Mouse (Mus musculus): ENCODE data around the gene Jmjd6. TPM values are rescaled to one million over a fixed set of nuclear protein-coding genes. Genes with fewer than 3 reads are reported as not detected.
"Not testable (repeated sequence)": the region's sequence is repeated elsewhere in the genome, so short reads cannot be mapped to it uniquely, and the experiment has no call there.

Gene Jmjd6
- polyA plus RNA-seq, 1 experiment from 2014 or later = 93.4 TPM

DNA sequence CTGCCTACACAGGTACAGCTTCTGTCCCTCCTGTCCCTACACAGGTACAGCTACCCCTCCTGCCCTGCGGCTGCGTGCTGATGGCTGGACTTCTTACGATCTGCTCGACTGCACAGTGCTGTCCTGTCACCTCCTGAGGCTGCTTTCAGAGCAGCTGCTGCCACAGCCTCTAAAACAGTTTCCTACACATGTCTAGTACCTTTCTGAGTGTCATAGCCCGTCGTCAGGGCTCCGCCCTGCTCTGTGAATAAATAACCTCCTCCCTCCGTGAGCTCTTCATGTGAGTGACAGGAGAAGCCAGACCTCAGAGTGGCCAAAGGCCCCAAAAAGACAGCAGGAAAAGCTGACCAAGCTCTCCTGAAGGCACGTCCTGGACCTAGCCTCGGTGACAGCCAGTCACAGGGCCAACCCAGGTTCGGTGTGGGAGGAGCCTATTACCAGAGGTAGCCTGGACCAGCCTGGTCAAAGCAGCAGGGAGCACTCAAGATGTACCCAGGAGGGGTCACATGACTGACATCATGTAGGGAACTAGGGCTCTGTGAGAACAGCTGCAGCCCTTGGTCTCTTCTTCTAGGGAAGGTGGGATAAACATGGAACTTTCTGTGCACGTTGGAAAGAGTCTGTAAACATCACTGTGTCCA is 22.8 kb upstream of the Jmjd6 start:
- 80% methylated on average over 12 of the region's 12 CpGs for WGBS
- peaks cover 77% of the 10 kb centered on the region for H3K36me3 ChIP-seq

GRCm38 (mm10) chr11:116864444-116864843 is 21.2 kb upstream of the Jmjd6 start:
- Histone ChIP-seq H3K9me3 (no peaks in the 10 kb centered on the region), H3K36me3 (peaks cover 84% of the 10 kb centered on the region), H3K27ac (no peak overlapping the region), H3K4me3 (no peak overlapping the region), H3K27me3 (ENCODE audit: insufficient read depth, poor library complexity, severe bottlenecking) (no peaks in the 10 kb centered on the region), H3K4me1 (replicated peaks) (no peaks in the 10 kb centered on the region)
- WGBS = 83% methylated on average over 10 of the region's 10 CpGs
- DNase-seq (ENCODE audit: low spot score) = no peak

More for the DNA sequence above, 22.8 kb upstream of the Jmjd6 start:
- no peaks in the 10 kb centered on the region for H3K9me3 ChIP-seq
- H3K4me1 ChIP-seq (replicated peaks) = no peaks in the 10 kb centered on the region
- no peak overlapping the region for H3K27ac ChIP-seq
- H3K27me3 ChIP-seq (ENCODE audit: insufficient read depth, poor library complexity, severe bottlenecking) = no peaks in the 10 kb centered on the region
- H3K4me3 ChIP-seq = no peak overlapping the region
- DNase-seq (ENCODE audit: low spot score) = no peak

DNA sequence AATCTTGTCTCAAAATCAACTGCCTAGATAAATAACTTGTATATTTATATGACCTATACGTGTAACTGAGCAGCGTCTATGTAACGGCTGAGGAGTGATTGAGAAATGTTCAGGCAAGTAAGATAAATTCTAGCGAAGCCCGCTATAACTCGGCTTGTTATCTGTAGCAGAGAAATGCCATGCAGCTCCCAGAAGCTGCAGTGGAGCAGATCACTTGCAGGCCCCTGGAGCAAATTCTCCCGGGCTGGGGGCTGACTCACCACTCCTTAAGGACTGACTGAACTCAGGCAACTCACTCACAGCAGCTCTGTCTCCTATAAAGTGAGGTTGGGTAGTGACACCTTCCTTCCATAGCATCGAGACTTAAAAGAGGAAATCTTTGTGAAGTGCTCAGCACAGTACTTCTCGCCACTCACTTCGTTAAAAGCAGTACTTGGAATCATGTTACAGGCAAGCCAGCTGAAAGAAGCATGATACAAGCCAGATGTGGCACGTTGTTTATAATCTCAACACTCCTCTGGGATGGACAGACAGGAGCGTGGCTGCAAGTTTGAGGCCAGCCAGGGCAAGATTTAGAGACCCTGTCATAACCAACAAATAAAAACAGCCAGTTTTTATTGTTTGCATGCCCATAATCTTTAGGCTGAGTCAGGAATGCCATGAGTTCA is 14.1 kb upstream of the Jmjd6 start:
- no peaks in the 10 kb centered on the region for H3K9me3 ChIP-seq
- no peak overlapping the region for H3K4me3 ChIP-seq
- H3K36me3 ChIP-seq = peaks cover 26% of the 10 kb centered on the region
- no peak overlapping the region for H3K27ac ChIP-seq
- DNase-seq (ENCODE audit: low spot score) = no peak
- peaks cover 16% of the 10 kb centered on the region for H3K4me1 ChIP-seq (replicated peaks)
- no peaks in the 10 kb centered on the region for H3K27me3 ChIP-seq (ENCODE audit: insufficient read depth, poor library complexity, severe bottlenecking)
- 76% methylated on average over 12 of the region's 12 CpGs for WGBS

- 47% methylated on average over 10 of the region's 10 CpGs for WGBS
- Histone ChIP-seq H3K4me3 (peak overlapping the region; percentile 89), H3K4me1 (replicated peaks) (peaks cover 28% of the 10 kb centered on the region), H3K36me3 (peaks cover 31% of the 10 kb centered on the region), H3K9me3 (no peaks in the 10 kb centered on the region), H3K27ac (peak overlapping the region; percentile 99), H3K27me3 (ENCODE audit: insufficient read depth, poor library complexity, severe bottlenecking) (no peaks in the 10 kb centered on the region)
- DNase-seq (ENCODE audit: low spot score) = no peak
Observed at GRCm38 (mm10) chr11:116854279-116854678, 11.0 kb upstream of the Jmjd6 start.

- peak overlapping the region; percentile 89 for H3K4me3 ChIP-seq
- peak; percentile 96 for DNase-seq (ENCODE audit: low spot score)
- no peaks in the 10 kb centered on the region for H3K27me3 ChIP-seq (ENCODE audit: insufficient read depth, poor library complexity, severe bottlenecking)
- H3K36me3 ChIP-seq = peaks cover 39% of the 10 kb centered on the region
- H3K27ac ChIP-seq = peak overlapping the region; percentile 99
- no peaks in the 10 kb centered on the region for H3K9me3 ChIP-seq
- H3K4me1 ChIP-seq (replicated peaks) = peaks cover 28% of the 10 kb centered on the region
- WGBS = under 1% methylated on average over 36 of the region's 36 CpGs
Observed at GRCm38 (mm10) chr11:116853512-116853928, 10.3 kb upstream of the Jmjd6 start.

DNA sequence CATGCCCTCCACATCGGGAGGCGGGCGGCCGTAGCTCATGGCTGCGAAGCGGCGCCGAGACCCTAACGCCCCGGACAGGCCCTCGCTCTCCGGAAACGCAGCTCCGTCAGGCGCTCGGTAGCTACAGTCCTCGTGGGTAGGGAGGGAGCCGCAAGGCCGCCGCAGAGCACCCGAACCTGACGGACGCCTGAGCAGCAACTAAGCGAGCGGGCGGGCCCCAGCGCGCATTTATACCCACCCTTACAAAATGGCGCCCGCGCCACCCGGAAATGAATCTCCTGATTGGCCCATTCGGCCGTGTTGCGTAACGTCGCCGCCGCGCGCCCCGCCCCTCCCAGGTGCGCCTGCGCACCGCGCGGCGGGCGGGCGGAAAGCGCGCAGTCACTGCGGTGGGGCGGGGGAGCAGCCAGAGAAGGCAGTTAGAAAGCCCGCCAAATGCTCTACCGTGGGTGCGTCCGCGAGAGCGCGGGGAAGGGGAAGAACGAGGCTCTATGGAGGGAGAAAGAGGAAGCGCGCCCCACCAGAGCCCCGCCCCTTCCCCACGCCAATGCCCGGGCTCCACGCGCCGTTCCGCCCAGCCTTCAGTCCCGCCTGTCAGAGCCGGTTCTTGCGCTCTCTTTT is 9.8 kb upstream of the Jmjd6 start, which contains the start of gene Srsf2:
Srsf2 (minus strand) TSS at position 204 of the 621 bp plus-strand sequence.
- Histone ChIP-seq H3K4me3 (peak within 1 kb of the TSS; percentile 89), H3K27ac (peak within 1 kb of the TSS; percentile 99), H3K9me3 (no peaks in the 10 kb centered on the region), H3K4me1 (replicated peaks) (peaks cover 28% of the 10 kb centered on the region), H3K27me3 (ENCODE audit: insufficient read depth, poor library complexity, severe bottlenecking) (no peaks in the 10 kb centered on the region), H3K36me3 (peaks cover 44% of the 10 kb centered on the region)
- DNase-seq (ENCODE audit: low spot score) = peak; percentile 98
- WGBS = under 1% methylated on average over 74 of the region's 74 CpGs

- H3K9me3 ChIP-seq = no peaks in the 10 kb centered on the region
- H3K27me3 ChIP-seq (ENCODE audit: insufficient read depth, poor library complexity, severe bottlenecking) = no peaks in the 10 kb centered on the region
- H3K4me3 ChIP-seq = peak within 1 kb of the TSS; percentile 89
- H3K36me3 ChIP-seq = peaks cover 50% of the 10 kb centered on the region
- peaks cover 28% of the 10 kb centered on the region for H3K4me1 ChIP-seq (replicated peaks)
- WGBS = under 1% methylated on average over 91 of the region's 91 CpGs
- DNase-seq (ENCODE audit: low spot score) = peak; percentile 70
- H3K27ac ChIP-seq = peak within 1 kb of the TSS; percentile 99
Observed at GRCm38 (mm10) chr11:116852291-116852890, 9.1 kb upstream of the Jmjd6 start, which contains the start of gene Mfsd11. Gene Mfsd11, plus strand, starts transcription at chr11:116852440.

DNA sequence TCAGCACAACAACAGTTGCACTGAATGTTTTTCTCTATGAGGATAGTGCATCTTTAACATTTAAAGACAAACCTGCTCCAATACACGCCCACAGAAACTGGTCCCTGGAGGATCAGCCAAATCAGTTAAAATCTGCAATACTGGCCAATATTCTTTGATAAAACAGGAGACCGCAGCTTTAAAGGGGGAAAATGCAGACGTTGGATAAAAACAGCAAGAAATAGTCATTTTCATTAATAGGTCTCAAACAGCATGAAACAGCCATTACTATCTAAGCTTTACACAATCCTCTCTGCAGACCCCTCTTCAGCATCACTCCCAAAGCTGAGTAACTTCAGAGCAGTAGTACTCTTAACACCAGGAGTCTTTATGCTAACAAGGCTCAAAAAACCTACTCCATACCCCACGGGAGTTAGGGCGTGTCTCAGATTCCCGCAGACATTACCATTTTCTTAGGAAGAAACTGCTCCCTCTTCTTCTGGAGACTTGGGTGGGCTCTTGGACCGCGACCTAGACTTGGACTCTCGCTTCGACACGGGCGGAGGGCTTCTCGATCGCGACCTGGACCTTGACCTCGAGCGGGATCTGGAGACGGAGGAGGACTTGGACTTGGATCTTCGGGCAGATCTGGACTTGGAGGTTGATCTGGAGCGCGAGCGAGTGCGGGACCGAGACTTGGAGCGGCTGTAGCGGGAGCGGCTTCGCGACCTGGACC is 8.5 kb upstream of the Jmjd6 start:
- peak overlapping the region; percentile 89 for H3K4me3 ChIP-seq
- peak overlapping the region; percentile 99 for H3K27ac ChIP-seq
- no peaks in the 10 kb centered on the region for H3K27me3 ChIP-seq (ENCODE audit: insufficient read depth, poor library complexity, severe bottlenecking)
- no peaks in the 10 kb centered on the region for H3K9me3 ChIP-seq
- H3K36me3 ChIP-seq = peaks cover 56% of the 10 kb centered on the region
- under 1% methylated on average over 29 of the region's 29 CpGs for WGBS
- DNase-seq (ENCODE audit: low spot score) = no peak
- H3K4me1 ChIP-seq (replicated peaks) = peaks cover 28% of the 10 kb centered on the region

- Histone ChIP-seq H3K4me1 (replicated peaks) (peaks cover 33% of the 10 kb centered on the region), H3K4me3 (peak overlapping the region; percentile 89), H3K36me3 (peaks cover 64% of the 10 kb centered on the region), H3K27me3 (ENCODE audit: insufficient read depth, poor library complexity, severe bottlenecking) (no peaks in the 10 kb centered on the region), H3K9me3 (no peaks in the 10 kb centered on the region), H3K27ac (peak overlapping the region; percentile 99; the same call in 1 of the 2 replicates)
- 54% methylated on average over 6 of the region's 6 CpGs for WGBS
- DNase-seq (ENCODE audit: low spot score) = no peak
Observed at GRCm38 (mm10) chr11:116850833-116851477, 7.7 kb upstream of the Jmjd6 start.

- Histone ChIP-seq H3K27ac (no peak overlapping the region), H3K4me3 (peak overlapping the region; percentile 89), H3K9me3 (no peaks in the 10 kb centered on the region), H3K4me1 (replicated peaks) (peaks cover 30% of the 10 kb centered on the region), H3K27me3 (ENCODE audit: insufficient read depth, poor library complexity, severe bottlenecking) (no peaks in the 10 kb centered on the region), H3K36me3 (peaks cover 64% of the 10 kb centered on the region)
- no peak for DNase-seq (ENCODE audit: low spot score)
- 79% methylated on average over 4 of the region's 4 CpGs for whole genome bisulfite sequencing
Observed at GRCm38 (mm10) chr11:116850085-116850484, 6.8 kb upstream of the Jmjd6 start.

DNA sequence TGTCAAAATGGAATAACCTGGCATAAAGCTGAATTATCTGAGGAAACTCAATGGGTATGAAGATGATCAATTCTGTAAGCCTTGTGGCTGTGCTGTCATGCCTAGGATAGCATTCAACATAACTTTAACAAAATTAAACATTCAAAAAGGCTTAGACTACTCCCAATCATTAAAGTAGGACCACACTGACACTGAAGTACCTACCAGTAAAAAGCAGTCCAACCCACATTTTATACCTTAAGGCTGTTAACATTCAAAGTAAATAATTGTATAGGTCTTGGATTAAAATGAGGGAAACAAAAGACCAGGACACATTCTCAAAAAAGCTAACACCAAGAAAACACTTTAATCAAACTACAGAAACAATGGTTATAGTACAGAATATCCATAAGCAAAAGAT is 6.3 kb upstream of the Jmjd6 start:
- peaks cover 28% of the 10 kb centered on the region for H3K4me1 ChIP-seq (replicated peaks)
- H3K27me3 ChIP-seq (ENCODE audit: insufficient read depth, poor library complexity, severe bottlenecking) = no peaks in the 10 kb centered on the region
- no peak overlapping the region for H3K4me3 ChIP-seq
- H3K27ac ChIP-seq = no peak overlapping the region
- DNase-seq (ENCODE audit: low spot score) = no peak
- peaks cover 64% of the 10 kb centered on the region for H3K36me3 ChIP-seq
- no peaks in the 10 kb centered on the region for H3K9me3 ChIP-seq

GRCm38 (mm10) chr11:116848877-116849178 is 5.6 kb upstream of the Jmjd6 start:
- H3K27ac ChIP-seq; H3K4me3 ChIP-seq; H3K27me3 ChIP-seq (ENCODE audit: insufficient read depth, poor library complexity, severe bottlenecking); H3K9me3 ChIP-seq; DNase-seq (ENCODE audit: low spot score): not testable (repeated sequence)
- Histone ChIP-seq H3K4me1 (replicated peaks) (peaks cover 28% of the 10 kb centered on the region), H3K36me3 (peaks cover 64% of the 10 kb centered on the region)
- 80% methylated on average over 2 of the region's 2 CpGs for WGBS

All from hindbrain, embryonic 10.5 days (tissue).